Mouse (Mus musculus) CD4-positive naive resting alpha-beta T cell, adult 76 days (primary cell): ENCODE measurements around the gene Hdhd3. TPM values are rescaled to one million over a fixed set of nuclear protein-coding genes. Genes with fewer than 3 reads are reported as not detected.

Experiments
- total RNA-seq: library from RNA; stranded (reverse); gene quantifications from one replicate; pipeline ENCODE4 v1.2.4, GENCODE M21; 2023

The Hdhd3 gene
- total RNA-seq, result 0.47 TPM

GRCm38 (mm10) chr4:62503374-62503970, at the start of gene Hdhd3:
TSS of gene Hdhd3 (minus strand) at chr4:62503467.

GRCm38 (mm10) chr4:62524651-62525488, 21.6 kb upstream of the Hdhd3 start, which contains the start of the genes Pole3 and 4933430I17Rik:
TSS of gene Pole3 (minus strand) at chr4:62525068.
TSS of gene 4933430I17Rik (plus strand) at chr4:62525369.

GRCm38 (mm10) chr4:62519849-62520233, 16.6 kb upstream of the Hdhd3 start, which contains the start of gene Alad:
TSS of gene Alad (minus strand) at chr4:62519918.

GRCm38 (mm10) chr4:62479937-62480708, 23.1 kb downstream of the Hdhd3 start, which contains the start of gene Bspry:
TSS of gene Bspry (plus strand) at chr4:62480053.

GRCm38 (mm10) chr4:62470598-62471051, 32.6 kb downstream of the Hdhd3 start, which contains the start of gene Wdr31:
TSS of gene Wdr31 (minus strand) at chr4:62470896.

Other genes starting within 250 kb of the Hdhd3 start
- 3.0 TPM for gene Slc31a2, start 240.9 kb downstream of the Hdhd3 start, total RNA-seq
- gene Fkbp15, start 142.9 kb downstream of the Hdhd3 start, total RNA-seq, result 77.4 TPM
- 10.8 TPM for gene Slc31a1, start 142.7 kb downstream of the Hdhd3 start, total RNA-seq
- 34.5 TPM for gene Cdc26, start 94.8 kb downstream of the Hdhd3 start, total RNA-seq
- 23.8 TPM for gene Prpf4, start 94.7 kb downstream of the Hdhd3 start, total RNA-seq
- gene Rnf183, start 68.2 kb downstream of the Hdhd3 start, total RNA-seq, result not detected
- gene Wdr31, start 32.6 kb downstream of the Hdhd3 start, total RNA-seq, result not detected
- 1.9 TPM for gene Bspry, start 23.4 kb downstream of the Hdhd3 start, total RNA-seq
- gene Alad, start 16.5 kb upstream of the Hdhd3 start, total RNA-seq, result 9.6 TPM
- 16.3 TPM for gene Pole3, start 21.6 kb upstream of the Hdhd3 start, total RNA-seq
- 2.0 TPM for gene 4933430I17Rik, start 21.9 kb upstream of the Hdhd3 start, total RNA-seq
- 59.6 TPM for gene Rgs3, start 56.4 kb upstream of the Hdhd3 start, total RNA-seq